Mouse (Mus musculus) lung, postnatal 36 days (tissue): ENCODE results near the gene Mcm8.

Source experiments
- DNase-seq: peaks from one replicate; pipeline ENCODE4 v3.0.0; 2022; ENCODE audit warnings: mixed read lengths

Mcm8 gene

DNA sequence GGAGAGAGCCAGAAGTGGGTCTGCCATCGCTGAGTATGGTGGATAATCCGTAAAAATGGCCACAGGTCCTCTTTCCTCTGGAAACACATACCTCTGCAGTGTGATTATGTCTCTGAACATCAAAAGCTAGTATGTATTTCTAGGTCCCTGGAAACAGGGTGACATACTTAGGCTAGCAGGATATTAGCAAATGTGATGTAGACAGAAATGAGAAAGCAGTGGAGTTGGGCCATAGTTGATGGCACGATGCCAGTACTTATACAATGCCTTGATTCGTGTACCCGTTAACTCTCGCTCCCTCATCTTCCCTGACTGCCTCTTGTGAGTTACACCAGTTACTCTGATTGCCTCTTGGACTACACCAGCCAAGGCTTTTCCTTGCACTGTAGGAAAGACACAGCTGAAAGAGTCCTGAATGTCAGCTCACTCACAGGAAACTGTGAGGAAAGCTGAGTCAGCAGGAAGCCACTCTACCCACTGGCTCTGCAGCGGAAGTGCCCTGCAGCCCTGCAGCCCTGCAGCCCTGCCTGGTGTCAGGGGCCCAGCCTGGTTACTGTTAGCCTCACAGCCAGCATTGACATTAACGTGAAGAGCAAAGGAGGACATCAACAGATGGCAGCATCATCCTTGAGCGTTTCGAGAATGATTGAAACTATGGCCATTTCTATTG lies 57.9 kb downstream of the Mcm8 start:
- no peak for DNase-seq

- DNase-seq, result no peak
These were observed 61.0 kb downstream of the Mcm8 start for GRCm38 (mm10) chr2:132876991-132877390.

GRCm38 (mm10) chr2:132879261-132880044 lies 63.5 kb downstream of the Mcm8 start:
- no peak for DNase-seq

DNA sequence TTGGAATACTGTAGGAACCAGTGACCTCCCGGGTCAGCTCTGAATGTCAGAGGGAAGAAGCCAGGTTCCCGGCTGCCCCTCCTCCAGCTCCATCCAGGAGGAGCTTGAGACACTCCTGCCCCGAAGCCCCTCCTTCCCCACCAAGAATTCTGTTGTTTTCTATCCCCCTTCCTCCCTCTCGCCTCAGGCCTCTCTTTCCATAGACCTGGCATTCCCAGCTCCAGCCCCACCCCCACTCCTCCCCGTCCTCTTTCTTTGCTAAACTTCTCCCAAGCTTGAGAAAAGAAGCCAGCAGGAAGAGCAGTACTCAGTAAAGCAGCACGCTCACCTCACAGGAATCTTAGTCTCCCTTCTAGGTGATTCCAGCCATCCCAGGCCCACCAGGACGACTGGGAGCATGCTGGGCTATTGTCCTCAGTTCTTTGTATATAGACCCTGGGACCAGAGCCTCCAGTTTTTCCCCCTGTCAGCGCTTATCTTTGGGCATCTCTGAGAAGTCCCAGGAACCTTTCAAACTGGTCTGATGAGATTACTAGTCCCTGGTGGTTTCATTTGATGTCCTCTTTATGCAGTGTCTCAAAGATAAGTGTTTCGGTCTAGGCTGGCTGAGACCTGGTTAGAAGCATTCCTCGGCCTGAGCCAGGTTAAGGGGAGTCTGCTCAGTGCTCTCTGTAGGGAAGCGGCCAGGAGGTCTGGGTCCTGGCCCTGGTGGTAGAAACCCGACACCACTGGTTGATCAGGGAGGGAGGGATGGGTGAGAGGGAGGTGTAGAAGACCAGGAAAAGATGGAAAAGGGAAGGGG lies 65.1 kb downstream of the Mcm8 start, which contains the start of gene Lrrn4:
TSS of gene Lrrn4 (minus strand) at position 48 of the 802 bp plus-strand sequence.
- peak; percentile 11 for DNase-seq

DNA sequence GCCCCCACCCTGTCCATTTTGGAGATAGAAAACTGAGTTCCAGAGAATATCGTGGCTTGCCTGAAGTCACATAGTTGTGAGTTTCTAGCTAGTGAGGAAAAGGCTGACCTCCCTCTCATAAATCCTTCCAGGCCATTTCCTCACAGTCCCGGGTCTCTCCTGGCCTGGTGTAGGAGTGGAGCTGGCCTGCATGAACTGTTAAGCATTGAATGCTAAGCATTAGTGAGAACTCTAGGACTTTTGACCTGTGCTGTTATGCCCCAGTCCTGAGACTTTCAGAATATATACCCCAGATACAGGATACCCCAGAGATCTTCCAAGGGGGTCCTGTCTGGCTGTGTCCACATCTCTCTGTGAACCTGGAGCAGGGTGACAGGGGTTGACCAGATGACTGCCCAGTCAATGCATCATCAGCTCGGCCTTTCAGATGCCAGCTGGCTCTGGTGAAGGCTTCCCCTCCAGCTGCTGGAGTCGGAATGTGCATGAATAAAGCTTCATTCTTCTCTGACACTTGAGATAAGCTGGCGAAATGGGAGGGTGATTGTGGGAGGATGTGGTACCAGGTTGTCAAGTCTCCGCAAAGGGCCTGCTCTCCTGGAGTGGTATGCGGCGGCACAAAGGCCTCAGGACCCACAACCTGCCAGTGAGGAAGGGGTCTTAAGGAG lies 68.5 kb downstream of the Mcm8 start:
- DNase-seq, result peak; percentile 8

- DNase-seq, result no peak
These were observed 69.4 kb downstream of the Mcm8 start for GRCm38 (mm10) chr2:132885312-132885711.
